Mouse (Mus musculus): Measurements from ENCODE around the gene Fn3k.

Fn3k gene
- long read RNA-seq, experiment 1, partial matches to known transcripts = 0 of 1 reads
- long read RNA-seq, experiment 1, other reads (novel, unspliced or antisense) = 0 of 1 reads
- long read RNA-seq, experiment 2, partial matches to known transcripts = 0 of 3 reads
- long read RNA-seq, experiment 2, other reads (novel, unspliced or antisense) = 0 of 3 reads

DNA sequence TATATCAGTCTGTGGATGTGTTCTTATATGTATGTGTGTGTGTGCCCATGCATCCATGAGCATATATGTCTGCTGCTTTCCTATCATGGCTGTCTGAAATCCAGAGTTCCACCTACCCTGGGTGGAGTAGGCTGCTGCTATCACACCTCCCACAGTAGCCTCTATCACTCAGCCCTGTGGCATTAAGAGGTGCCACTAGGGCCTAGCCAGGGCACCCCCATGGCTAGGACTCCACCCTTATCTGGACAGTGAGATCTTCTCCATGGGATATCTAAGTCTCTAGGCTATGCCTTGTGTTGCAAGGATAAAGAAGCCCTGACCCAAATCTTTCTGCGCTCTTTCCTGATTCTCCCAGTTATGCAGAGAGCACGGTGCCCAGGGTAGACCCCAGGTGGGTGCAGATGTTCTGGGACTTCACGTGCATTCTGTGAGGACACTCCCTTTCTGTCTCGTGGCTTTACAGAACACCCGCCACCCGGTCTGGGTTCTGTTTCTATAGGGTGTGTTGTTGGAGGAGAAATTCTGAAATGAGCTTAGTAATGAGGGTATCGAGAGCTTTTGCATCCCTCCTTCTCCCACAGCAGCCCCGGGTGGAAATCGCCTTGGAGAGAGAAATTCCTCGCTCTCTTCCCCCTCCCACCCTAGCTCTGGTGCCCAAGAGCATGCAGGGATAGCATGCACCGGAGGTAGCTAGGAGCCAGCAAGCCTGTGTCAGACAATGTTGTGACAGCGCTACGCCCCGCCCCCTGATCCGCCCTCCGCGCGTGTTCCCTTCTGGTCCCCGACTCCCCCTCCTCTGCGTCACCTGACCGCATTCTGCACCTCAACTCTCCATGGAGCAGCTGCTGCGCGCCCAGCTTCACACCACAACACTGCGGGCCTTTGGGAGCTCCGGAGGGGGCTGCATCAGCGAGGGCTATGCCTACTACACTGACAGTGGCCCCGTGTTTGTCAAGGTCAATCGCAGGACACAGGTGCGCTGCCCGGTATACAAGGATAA is at the start of gene Fn3k:
TSS of gene Fn3k (plus strand) at position 758 of the 1,000 bp plus-strand sequence.
- intact Hi-C loops (cut with DNase I) = no loop called here

DNA sequence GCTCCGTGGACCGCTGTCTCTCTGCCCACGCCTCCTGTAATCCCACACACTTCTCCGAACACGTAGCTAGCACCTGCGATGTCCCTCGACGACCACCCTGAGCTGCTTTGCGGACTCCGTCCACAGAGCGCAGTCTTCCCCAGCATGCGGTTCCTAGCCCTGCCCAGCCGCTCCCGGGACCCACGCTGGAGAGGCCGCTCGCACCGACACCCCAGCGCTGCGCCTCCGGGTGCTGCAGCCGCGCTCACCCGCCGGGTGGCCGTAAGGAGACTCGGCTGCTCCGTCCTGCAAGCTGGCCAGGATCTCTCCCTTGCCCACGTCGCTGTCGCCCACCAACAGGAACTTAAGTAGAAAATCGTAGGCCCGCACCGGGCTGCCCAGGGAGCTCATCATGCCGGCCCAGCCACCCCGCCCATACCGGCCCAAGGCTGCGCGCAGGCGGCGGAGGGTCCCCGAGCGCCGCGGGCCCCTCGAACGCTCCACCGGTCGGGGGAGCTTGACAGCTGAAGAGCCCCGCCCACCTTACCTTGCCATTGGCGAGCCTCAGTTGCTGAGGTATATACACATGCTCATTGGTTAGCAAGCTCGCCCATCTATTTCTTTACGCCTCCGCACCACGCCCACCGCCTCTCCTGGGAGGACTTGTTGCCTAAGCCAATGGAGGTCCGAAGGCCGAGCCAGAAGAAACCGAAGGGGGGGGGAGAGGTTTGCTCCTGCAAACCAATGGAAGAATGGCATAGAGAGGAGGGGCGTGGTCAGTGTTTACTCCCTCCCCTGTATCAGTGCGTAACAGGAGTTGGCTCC is 46.8 kb upstream of the Fn3k start, which contains the start of gene Rab40b:
TSS of gene Rab40b (minus strand) at position 502 of the 804 bp plus-strand sequence.
- intact Hi-C loops (cut with DNase I) = no loop called here

DNA sequence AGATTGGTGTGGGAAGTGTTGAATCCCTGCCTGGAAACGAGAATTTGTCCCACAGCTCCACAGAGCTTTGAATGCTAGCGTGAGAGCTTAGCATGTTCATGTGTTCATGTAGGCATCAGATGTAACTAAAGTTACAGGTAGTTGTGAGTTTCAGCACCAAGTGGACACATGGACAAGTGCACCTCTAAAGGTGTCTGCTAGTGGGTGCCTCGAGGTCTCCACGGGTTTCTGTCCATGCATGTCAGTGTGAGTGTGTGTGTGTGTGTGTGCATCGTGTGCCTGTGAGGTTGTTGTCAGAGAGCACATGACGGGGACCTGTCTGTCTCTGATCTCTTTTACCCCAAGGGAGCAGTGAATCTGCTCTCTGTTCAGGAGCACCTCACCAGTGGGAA is 46.2 kb upstream of the Fn3k start:
- intact Hi-C loops (cut with DNase I) = no loop called here

- intact Hi-C loops (cut with DNase I) = no loop called here
Measured at GRCm38 (mm10) chr11:121390793-121391192, 43.9 kb upstream of the Fn3k start.

- intact Hi-C loops (cut with DNase I) = no loop called here
Measured at GRCm38 (mm10) chr11:121392405-121392804, 42.3 kb upstream of the Fn3k start.

GRCm38 (mm10) chr11:121407366-121408155 is 27.2 kb upstream of the Fn3k start:
- intact Hi-C loops (cut with DNase I) = no loop called here

GRCm38 (mm10) chr11:121414762-121415161 is 20.0 kb upstream of the Fn3k start:
- intact Hi-C loops (cut with DNase I) = loop anchor here (5.0 kb wide), 1 partner anchor 57 kb away; no protein-coding TSS in a partner anchor

DNA sequence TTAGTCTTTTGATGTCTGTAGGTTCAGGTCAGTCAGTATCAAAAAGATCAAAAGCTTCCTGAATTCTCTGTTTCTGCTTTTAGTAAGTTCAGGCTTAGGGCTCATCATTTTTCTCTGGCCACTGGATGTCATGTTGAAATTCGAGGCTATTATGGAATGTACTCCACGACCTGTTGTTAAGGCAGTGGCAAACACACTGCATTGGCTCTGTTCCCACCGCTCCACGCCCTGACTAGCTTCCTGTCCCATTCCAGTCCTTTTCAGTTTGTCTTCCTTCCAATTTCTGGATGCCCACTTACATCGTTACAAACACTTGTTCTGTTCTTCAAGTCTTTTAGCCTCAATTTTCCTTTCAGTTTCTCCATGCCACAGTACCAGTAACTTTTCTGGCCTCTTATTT is 19.4 kb upstream of the Fn3k start:
- intact Hi-C loops (cut with DNase I) = loop anchor here (5.0 kb wide), 1 partner anchor 58 kb away; no protein-coding TSS in a partner anchor

DNA sequence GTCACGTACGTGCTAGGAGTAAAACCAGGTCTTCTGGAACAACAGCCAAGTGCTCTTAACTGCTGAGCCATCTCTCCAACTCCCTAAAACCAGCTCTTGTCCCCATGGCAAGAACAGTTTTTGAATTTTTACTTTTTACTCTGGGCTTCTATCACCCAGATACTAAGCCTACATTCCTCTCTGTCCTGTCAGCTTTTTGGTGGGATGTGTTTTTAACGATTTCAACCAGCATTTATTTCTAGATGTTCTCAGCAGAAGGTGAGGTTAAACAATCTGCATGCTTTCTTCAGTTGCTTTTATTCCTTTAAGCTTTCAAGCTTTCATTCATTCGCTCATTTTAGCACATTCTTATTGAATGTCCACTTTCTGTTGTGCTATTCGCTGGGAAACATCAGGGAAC is 16.7 kb upstream of the Fn3k start:
- intact Hi-C loops (cut with DNase I) = loop anchor here (5.0 kb wide), 1 partner anchor 61 kb away; no protein-coding TSS in a partner anchor

GRCm38 (mm10) chr11:121418932-121419331 is 15.8 kb upstream of the Fn3k start:
- intact Hi-C loops (cut with DNase I) = loop anchor here (5.0 kb wide), 1 partner anchor 62 kb away; no protein-coding TSS in a partner anchor

GRCm38 (mm10) chr11:121420379-121420778 is 14.3 kb upstream of the Fn3k start:
- intact Hi-C loops (cut with DNase I) = no loop called here

- intact Hi-C loops (cut with DNase I) = no loop called here
Measured at GRCm38 (mm10) chr11:121420830-121421552, 13.7 kb upstream of the Fn3k start, which contains the start of gene Fn3krp. Gene Fn3krp (plus strand): TSS chr11:121421401.

DNA sequence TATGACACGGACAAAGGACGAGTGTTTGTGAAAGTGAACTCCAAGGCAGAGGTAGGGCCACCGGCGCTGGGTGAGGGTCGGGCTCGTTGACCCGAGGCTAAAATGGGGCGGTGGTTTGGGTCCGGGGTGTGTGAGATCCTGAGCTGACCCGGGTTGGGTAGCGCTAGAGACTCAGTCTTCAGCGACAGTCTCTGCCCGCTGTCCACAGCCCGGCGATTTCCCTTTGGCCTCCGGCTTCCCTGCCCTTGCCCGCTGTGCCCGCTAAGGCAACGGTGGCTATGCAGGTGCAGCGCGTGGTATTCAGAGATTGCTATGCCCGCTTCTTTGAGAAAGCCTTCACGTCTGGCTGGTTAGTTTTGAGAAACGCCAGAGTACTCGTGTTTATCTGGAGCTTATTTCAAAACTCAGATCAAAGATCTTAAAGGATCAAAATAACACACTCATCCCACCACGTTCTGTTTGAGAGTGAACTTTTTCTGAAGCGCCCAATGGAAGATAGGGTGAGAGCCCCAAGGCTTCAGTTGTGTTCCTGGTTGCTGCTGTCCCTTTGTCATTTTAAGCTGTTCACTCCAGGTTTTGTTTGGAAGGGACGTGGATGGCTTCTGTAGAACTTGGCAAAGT is 13.1 kb upstream of the Fn3k start:
- intact Hi-C loops (cut with DNase I) = no loop called here

- intact Hi-C loops (cut with DNase I) = no loop called here
Measured at GRCm38 (mm10) chr11:121433397-121433796, 1.3 kb upstream of the Fn3k start.

- intact Hi-C loops (cut with DNase I) = no loop called here
Measured at GRCm38 (mm10) chr11:121437236-121437635, 2.5 kb downstream of the Fn3k start.

DNA sequence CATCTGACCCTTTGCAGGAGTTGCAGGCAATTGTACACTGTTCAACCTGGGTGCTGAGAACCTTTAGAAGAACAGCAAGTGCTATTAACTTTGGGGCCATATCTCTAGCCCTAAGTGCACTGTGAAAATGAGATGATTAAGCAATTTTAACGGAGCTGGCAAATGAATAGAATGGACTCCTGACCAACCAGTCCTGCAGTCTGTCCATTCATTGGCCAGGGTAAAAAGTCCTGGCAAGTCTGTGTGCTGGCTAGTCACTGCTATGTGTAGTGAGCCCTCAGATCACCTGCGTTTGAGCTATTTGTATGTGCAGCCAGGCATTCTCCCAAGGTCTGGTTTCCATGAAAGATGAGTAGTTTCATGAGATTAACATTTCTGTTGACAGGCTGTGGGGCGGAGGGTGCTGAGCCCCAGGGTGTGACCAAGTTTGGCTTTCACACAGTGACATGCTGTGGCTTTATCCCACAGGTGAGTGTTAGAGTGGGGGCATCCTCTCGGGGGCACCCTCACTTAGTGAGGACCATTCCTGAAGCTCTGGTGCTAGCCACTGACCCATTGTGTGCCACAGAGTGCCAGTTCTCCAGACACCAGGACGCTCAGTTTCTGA is 5.1 kb downstream of the Fn3k start:
- intact Hi-C loops (cut with DNase I) = no loop called here

- intact Hi-C loops (cut with DNase I) = no loop called here
Measured at GRCm38 (mm10) chr11:121441653-121442052, 6.9 kb downstream of the Fn3k start.

DNA sequence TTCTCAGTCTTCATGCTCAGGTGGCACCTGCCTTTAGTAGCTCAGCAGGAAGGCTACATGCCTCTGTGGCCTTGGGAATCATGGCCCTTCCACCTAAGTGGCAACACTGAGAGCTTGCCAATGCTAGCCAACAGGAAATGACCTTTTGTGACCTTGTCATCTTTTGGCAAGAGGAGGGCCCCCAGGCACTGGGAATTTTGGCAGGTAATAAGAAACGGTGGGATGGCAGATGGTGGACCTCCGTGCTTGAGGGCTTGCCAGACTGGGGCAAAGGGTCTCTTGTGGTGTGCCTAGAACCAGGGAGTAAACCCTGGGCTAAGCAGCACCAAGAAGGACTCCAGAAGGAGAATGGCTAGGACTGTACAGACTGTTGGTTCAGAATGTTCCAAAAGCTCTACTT is 7.4 kb downstream of the Fn3k start:
- intact Hi-C loops (cut with DNase I) = no loop called here

DNA sequence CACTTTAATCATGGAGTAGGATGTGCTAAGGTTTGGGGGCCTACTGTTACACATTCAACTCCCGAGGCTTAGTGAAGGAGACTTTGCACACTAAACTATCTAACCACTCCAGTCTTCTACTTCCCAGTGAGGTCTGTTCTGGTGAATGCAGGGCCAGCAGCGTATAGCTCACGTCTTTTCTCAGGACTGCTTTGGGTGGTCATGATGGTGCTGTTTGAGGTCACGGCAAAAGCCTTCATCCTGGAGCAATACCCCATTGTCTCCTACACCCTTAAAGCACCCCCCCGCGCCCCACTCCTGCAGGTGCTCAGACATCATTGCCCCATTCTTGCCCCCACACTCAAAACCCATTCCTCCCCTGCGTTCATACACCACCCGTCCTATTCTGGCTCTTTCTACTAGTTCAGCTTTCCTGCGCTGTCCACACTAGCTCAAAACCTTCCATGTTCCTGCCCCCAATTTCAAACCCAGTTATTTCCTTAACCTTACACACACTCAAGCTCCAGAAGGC is 16.6 kb downstream of the Fn3k start:
- intact Hi-C loops (cut with DNase I) = no loop called here
